Mouse (Mus musculus): ENCODE data around the gene Serpina3g. TPM values are rescaled to one million over a fixed set of nuclear protein-coding genes. Genes with fewer than 3 reads are reported as not detected.

Serpina3g gene
- polyA plus RNA-seq, 1 experiment from 2014 or later = 1.2 TPM

- Histone ChIP-seq H3K27ac (ENCODE audit: low read depth, low read length) (no peak overlapping the region), H3K36me3 (ENCODE audit: control insufficient read depth, insufficient read depth, low read length) (no peaks in the 10 kb centered on the region), H3K4me3 (ENCODE audit: low read depth, low read length) (no peak overlapping the region), H3K4me2 (no peak overlapping the region), H3K27me3 (replicated peaks; ENCODE audit: control insufficient read depth, insufficient read depth, low read length) (no peaks in the 10 kb centered on the region), H3K4me1 (replicated peaks; ENCODE audit: control insufficient read depth, insufficient read depth, low read length) (no peaks in the 10 kb centered on the region), H3K9ac (ENCODE audit: low read depth, low read length) (no peak overlapping the region), H3K9me3 (ENCODE audit: control insufficient read depth, low read length) (no peaks in the 10 kb centered on the region)
- WGBS = 64% methylated on average over 3 of the region's 3 CpGs
- ATAC-seq (replicated peaks; ENCODE audit: low FRiP score) = no peak
- DNase-seq (ENCODE audit: low spot score) = no peak
Observed at GRCm38 (mm10) chr12:104261041-104261440, 25.0 kb downstream of the Serpina3g start.

GRCm38 (mm10) chr12:104262863-104263262 is 26.8 kb downstream of the Serpina3g start, which contains the start of gene Serpina3i:
Gene Serpina3i (plus strand): TSS chr12:104263122.
- ATAC-seq (replicated peaks; ENCODE audit: low FRiP score) (no peak), DNase-seq (ENCODE audit: low spot score) (no peak)
- no peak within 1 kb of the TSS for H3K9ac ChIP-seq (ENCODE audit: low read depth, low read length)
- no peak within 1 kb of the TSS for H3K4me3 ChIP-seq (ENCODE audit: low read depth, low read length)
- H3K36me3 ChIP-seq (ENCODE audit: control insufficient read depth, insufficient read depth, low read length) = no peaks in the 10 kb centered on the region
- no peaks in the 10 kb centered on the region for H3K9me3 ChIP-seq (ENCODE audit: control insufficient read depth, low read length)
- no peaks in the 10 kb centered on the region for H3K27me3 ChIP-seq (replicated peaks; ENCODE audit: control insufficient read depth, insufficient read depth, low read length)
- no peaks in the 10 kb centered on the region for H3K4me1 ChIP-seq (replicated peaks; ENCODE audit: control insufficient read depth, insufficient read depth, low read length)
- H3K4me2 ChIP-seq = no peak within 1 kb of the TSS
- H3K27ac ChIP-seq (ENCODE audit: low read depth, low read length) = no peak within 1 kb of the TSS

- ATAC-seq (replicated peaks; ENCODE audit: low FRiP score) (no peak), DNase-seq (ENCODE audit: low spot score) (no peak)
- H3K36me3 ChIP-seq (ENCODE audit: control insufficient read depth, insufficient read depth, low read length) = no peaks in the 10 kb centered on the region
- H3K9me3 ChIP-seq (ENCODE audit: control insufficient read depth, low read length) = no peaks in the 10 kb centered on the region
- WGBS = 60% methylated on average over 3 of the region's 3 CpGs
- H3K4me3 ChIP-seq (ENCODE audit: low read depth, low read length) = no peak overlapping the region
- no peak overlapping the region for H3K9ac ChIP-seq (ENCODE audit: low read depth, low read length)
- no peak overlapping the region for H3K27ac ChIP-seq (ENCODE audit: low read depth, low read length)
- H3K4me1 ChIP-seq (replicated peaks; ENCODE audit: control insufficient read depth, insufficient read depth, low read length) = no peaks in the 10 kb centered on the region
- no peak overlapping the region for H3K4me2 ChIP-seq
- no peaks in the 10 kb centered on the region for H3K27me3 ChIP-seq (replicated peaks; ENCODE audit: control insufficient read depth, insufficient read depth, low read length)
Observed at GRCm38 (mm10) chr12:104266374-104266773, 30.3 kb downstream of the Serpina3g start.

- no peaks in the 10 kb centered on the region for H3K4me1 ChIP-seq (replicated peaks; ENCODE audit: control insufficient read depth, insufficient read depth, low read length)
- no peak overlapping the region for H3K9ac ChIP-seq (ENCODE audit: low read depth, low read length)
- 85% methylated on average over 18 of the region's 18 CpGs for WGBS
- H3K27ac ChIP-seq (ENCODE audit: low read depth, low read length) = no peak overlapping the region
- ATAC-seq (replicated peaks; ENCODE audit: low FRiP score) = no peak
- no peak overlapping the region for H3K4me2 ChIP-seq
- DNase-seq (ENCODE audit: low spot score) = peak; percentile 6
- H3K36me3 ChIP-seq (ENCODE audit: control insufficient read depth, insufficient read depth, low read length) = no peaks in the 10 kb centered on the region
- no peak overlapping the region for H3K4me3 ChIP-seq (ENCODE audit: low read depth, low read length)
- H3K27me3 ChIP-seq (replicated peaks; ENCODE audit: control insufficient read depth, insufficient read depth, low read length) = no peaks in the 10 kb centered on the region
- no peaks in the 10 kb centered on the region for H3K9me3 ChIP-seq (ENCODE audit: control insufficient read depth, low read length)
Observed at GRCm38 (mm10) chr12:104278216-104279055, 42.4 kb downstream of the Serpina3g start.

GRCm38 (mm10) chr12:104279056-104279435 is 43.0 kb downstream of the Serpina3g start:
- Histone ChIP-seq H3K4me3 (ENCODE audit: low read depth, low read length) (no peak overlapping the region), H3K9ac (ENCODE audit: low read depth, low read length) (no peak overlapping the region), H3K9me3 (ENCODE audit: control insufficient read depth, low read length) (no peaks in the 10 kb centered on the region), H3K4me2 (no peak overlapping the region), H3K27me3 (replicated peaks; ENCODE audit: control insufficient read depth, insufficient read depth, low read length) (no peaks in the 10 kb centered on the region), H3K36me3 (ENCODE audit: control insufficient read depth, insufficient read depth, low read length) (no peaks in the 10 kb centered on the region), H3K27ac (ENCODE audit: low read depth, low read length) (no peak overlapping the region), H3K4me1 (replicated peaks; ENCODE audit: control insufficient read depth, insufficient read depth, low read length) (no peaks in the 10 kb centered on the region)
- DNase-seq (ENCODE audit: low spot score) = no peak
- WGBS = 32% methylated on average over 3 of the region's 3 CpGs
- no peak for ATAC-seq (replicated peaks; ENCODE audit: low FRiP score)

- H3K36me3 ChIP-seq (ENCODE audit: control insufficient read depth, insufficient read depth, low read length) = no peaks in the 10 kb centered on the region
- WGBS = 86% methylated on average over 11 of the region's 11 CpGs
- no peak overlapping the region for H3K27ac ChIP-seq (ENCODE audit: low read depth, low read length)
- no peaks in the 10 kb centered on the region for H3K4me1 ChIP-seq (replicated peaks; ENCODE audit: control insufficient read depth, insufficient read depth, low read length)
- no peak overlapping the region for H3K4me2 ChIP-seq
- no peak overlapping the region for H3K4me3 ChIP-seq (ENCODE audit: low read depth, low read length)
- no peaks in the 10 kb centered on the region for H3K27me3 ChIP-seq (replicated peaks; ENCODE audit: control insufficient read depth, insufficient read depth, low read length)
- no peak overlapping the region for H3K9ac ChIP-seq (ENCODE audit: low read depth, low read length)
- no peaks in the 10 kb centered on the region for H3K9me3 ChIP-seq (ENCODE audit: control insufficient read depth, low read length)
- ATAC-seq (replicated peaks; ENCODE audit: low FRiP score) = no peak
- no peak for DNase-seq (ENCODE audit: low spot score)
Observed at GRCm38 (mm10) chr12:104283380-104283779, 47.3 kb downstream of the Serpina3g start.

GRCm38 (mm10) chr12:104288336-104288735 is 52.3 kb downstream of the Serpina3g start:
- no peaks in the 10 kb centered on the region for H3K4me1 ChIP-seq (replicated peaks; ENCODE audit: control insufficient read depth, insufficient read depth, low read length)
- no peaks in the 10 kb centered on the region for H3K27me3 ChIP-seq (replicated peaks; ENCODE audit: control insufficient read depth, insufficient read depth, low read length)
- no peaks in the 10 kb centered on the region for H3K9me3 ChIP-seq (ENCODE audit: control insufficient read depth, low read length)
- no peak overlapping the region for H3K4me2 ChIP-seq
- H3K36me3 ChIP-seq (ENCODE audit: control insufficient read depth, insufficient read depth, low read length) = no peaks in the 10 kb centered on the region
- H3K9ac ChIP-seq (ENCODE audit: low read depth, low read length) = no peak overlapping the region
- DNase-seq (ENCODE audit: low spot score) (no peak), ATAC-seq (replicated peaks; ENCODE audit: low FRiP score) (no peak)
- H3K4me3 ChIP-seq (ENCODE audit: low read depth, low read length) = no peak overlapping the region
- H3K27ac ChIP-seq (ENCODE audit: low read depth, low read length) = no peak overlapping the region

GRCm38 (mm10) chr12:104289872-104290271 is 53.8 kb downstream of the Serpina3g start:
- WGBS = 37% methylated on average over 4 of the region's 4 CpGs
- H3K27ac ChIP-seq (ENCODE audit: low read depth, low read length) = no peak overlapping the region
- no peak overlapping the region for H3K4me2 ChIP-seq
- ATAC-seq (replicated peaks; ENCODE audit: low FRiP score) (no peak), DNase-seq (ENCODE audit: low spot score) (no peak)
- H3K4me3 ChIP-seq (ENCODE audit: low read depth, low read length) = no peak overlapping the region
- no peaks in the 10 kb centered on the region for H3K27me3 ChIP-seq (replicated peaks; ENCODE audit: control insufficient read depth, insufficient read depth, low read length)
- no peaks in the 10 kb centered on the region for H3K9me3 ChIP-seq (ENCODE audit: control insufficient read depth, low read length)
- H3K36me3 ChIP-seq (ENCODE audit: control insufficient read depth, insufficient read depth, low read length) = no peaks in the 10 kb centered on the region
- no peak overlapping the region for H3K9ac ChIP-seq (ENCODE audit: low read depth, low read length)
- H3K4me1 ChIP-seq (replicated peaks; ENCODE audit: control insufficient read depth, insufficient read depth, low read length) = no peaks in the 10 kb centered on the region
